13 mouse cellular contexts compared by ENCODE assay signal in the genomic region with DNA sequence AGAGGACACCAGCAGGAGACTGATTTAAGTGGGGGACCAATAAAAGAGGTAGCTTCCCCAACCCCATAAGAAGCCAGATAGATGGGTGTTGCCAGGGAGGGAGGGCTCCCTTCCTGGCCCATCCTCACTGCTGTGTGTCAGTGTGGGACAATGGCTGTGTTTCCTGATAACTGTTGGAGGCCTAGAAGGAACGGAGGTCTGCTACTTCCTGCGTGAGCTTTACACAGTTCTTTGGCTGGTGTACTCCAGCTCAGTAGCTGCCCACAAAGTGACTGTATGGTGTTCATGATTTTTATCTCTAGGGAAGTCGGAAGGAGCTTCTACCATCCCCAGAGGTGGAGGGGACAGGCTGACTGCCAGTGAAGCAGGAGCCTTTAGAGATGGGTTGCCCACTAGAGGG. TPM values are rescaled to one million over a fixed set of nuclear protein-coding genes. Genes with fewer than 3 reads are reported as not detected.
A peak's percentile ranks its signal among the peaks of the same experiment; 100 is the strongest.
DNase-seq lines count a peak whose midpoint lies in the region; ATAC-seq lines count a peak whose summit lies in the region.
"Had no signal": no experiment of that assay in that cellular context is flagged by ENCODE, and none has a peak within 500 bp of the region (broad histone marks: within the 10 kb centered on the region; RNA-seq: fewer than 3 reads in every experiment).

No protein-coding gene starts in this region.

- H3K36me3 ChIP-seq in forebrain, embryonic 10.5 days (replicated peaks): no peaks in the 10 kb centered on the region
- H3K36me3 ChIP-seq in forebrain, embryonic 16.5 days (ENCODE audit: control insufficient read depth, insufficient read depth): no peaks in the 10 kb centered on the region
- H3K36me3 ChIP-seq in kidney, embryonic 16.5 days (ENCODE audit: insufficient read depth, low read length): no peaks in the 10 kb centered on the region
- no peaks in the 10 kb centered on the region for H3K36me3 ChIP-seq in liver, embryonic 15.5 days (replicated peaks)
- H3K36me3 ChIP-seq: midbrain, embryonic 13.5 days; neural tube, embryonic 13.5 days had no signal

- H3K4me3 ChIP-seq in forebrain, embryonic 10.5 days: no peak overlapping the region
- no peak overlapping the region for H3K4me3 ChIP-seq in forebrain, embryonic 16.5 days (replicated peaks; ENCODE audit: low read length)
- no peak overlapping the region for H3K4me3 ChIP-seq in kidney, embryonic 16.5 days (ENCODE audit: low read length)
- H3K4me3 ChIP-seq in brown adipose tissue, adult 24 weeks (ENCODE audit: insufficient read depth, low read depth, low read length): no peak overlapping the region
- no peak overlapping the region for H3K4me3 ChIP-seq in liver, embryonic 15.5 days (replicated peaks)
- H3K4me3 ChIP-seq: midbrain, embryonic 13.5 days; neural tube, embryonic 13.5 days had no signal

- no peaks in the 10 kb centered on the region for H3K9me3 ChIP-seq in forebrain, embryonic 10.5 days
- H3K9me3 ChIP-seq in forebrain, embryonic 16.5 days (ENCODE audit: control insufficient read depth, low read length): no peaks in the 10 kb centered on the region
- H3K9me3 ChIP-seq in kidney, embryonic 16.5 days (ENCODE audit: low read length): no peaks in the 10 kb centered on the region
- H3K9me3 ChIP-seq in liver, embryonic 15.5 days (replicated peaks): no peaks in the 10 kb centered on the region
- H3K9me3 ChIP-seq: midbrain, embryonic 13.5 days; neural tube, embryonic 13.5 days had no signal

- no peak overlapping the region for H3K9ac ChIP-seq in forebrain, embryonic 16.5 days (replicated peaks; ENCODE audit: low read depth, low read length)
- 0 out of 2 replicates have a peak overlapping the region, but pooled peaks have one; percentile 22 for H3K9ac ChIP-seq in kidney, embryonic 16.5 days (replicated peaks; ENCODE audit: low read length)
- H3K9ac ChIP-seq in liver, embryonic 15.5 days: no peak overlapping the region
- H3K9ac ChIP-seq: midbrain, embryonic 13.5 days; neural tube, embryonic 13.5 days had no signal

- ATAC-seq in forebrain, embryonic 16.5 days: no peak
- no peak for ATAC-seq in kidney, embryonic 16.5 days (ENCODE audit: low FRiP score, low TSS enrichment)
- ATAC-seq in liver, embryonic 15.5 days (ENCODE audit: insufficient read depth): no peak
- ATAC-seq: hindbrain, postnatal 0 days; midbrain, embryonic 13.5 days had no signal

- no peak for DNase-seq in forebrain, embryonic 10.5 days (ENCODE audit: extremely low spot score, low spot score)
- DNase-seq in kidney, adult 8-10 months: no peak
- no peak for DNase-seq in layer of hippocampus, adult 9-11 months
- no peak for DNase-seq in MN1 (ENCODE audit: low spot score)
- DNase-seq: adrenal gland, adult 8-10 months; left cerebral cortex, postnatal 4 days had no signal

- H3K27ac ChIP-seq in forebrain, embryonic 10.5 days: peak overlapping the region; percentile 74
- no peak overlapping the region for H3K27ac ChIP-seq in forebrain, embryonic 16.5 days (ENCODE audit: low read length)
- H3K27ac ChIP-seq in kidney, embryonic 16.5 days (ENCODE audit: low read length): peak overlapping the region; percentile 45
- peak overlapping the region; percentile 55 for H3K27ac ChIP-seq in brown adipose tissue, adult 24 weeks (replicated peaks; ENCODE audit: low read depth, low read length)
- 0 out of 2 replicates have a peak overlapping the region, but pooled peaks have one; percentile 2 for H3K27ac ChIP-seq in liver, embryonic 15.5 days (replicated peaks)
- H3K27ac ChIP-seq: hindbrain, postnatal 0 days; midbrain, embryonic 13.5 days; neural tube, embryonic 13.5 days had no signal

- no peaks in the 10 kb centered on the region for H3K27me3 ChIP-seq in forebrain, embryonic 10.5 days (ENCODE audit: poor library complexity, severe bottlenecking)
- no peaks in the 10 kb centered on the region for H3K27me3 ChIP-seq in forebrain, embryonic 16.5 days (replicated peaks; ENCODE audit: control insufficient read depth, insufficient read depth, low read length)
- no peaks in the 10 kb centered on the region for H3K27me3 ChIP-seq in kidney, embryonic 16.5 days (ENCODE audit: insufficient read depth, low read length)
- no peaks in the 10 kb centered on the region for H3K27me3 ChIP-seq in liver, embryonic 15.5 days
- H3K27me3 ChIP-seq: midbrain, embryonic 13.5 days; neural tube, embryonic 13.5 days had no signal

- WGBS in forebrain, embryonic 10.5 days: 17% methylated on average over 3 of the region's 3 CpGs
- WGBS in forebrain, embryonic 16.5 days: 31% methylated on average over 3 of the region's 3 CpGs
- 53% methylated on average over 3 of the region's 3 CpGs for WGBS in kidney, embryonic 16.5 days
- 11% methylated on average over 3 of the region's 3 CpGs for WGBS in liver, embryonic 15.5 days (ENCODE audit: insufficient replicate concordance)

- no peak overlapping the region for H3K4me2 ChIP-seq in forebrain, embryonic 16.5 days (ENCODE audit: low read length)
- no peak overlapping the region for H3K4me2 ChIP-seq in kidney, embryonic 16.5 days (replicated peaks; ENCODE audit: low read depth, low read length)
- no peak overlapping the region for H3K4me2 ChIP-seq in liver, embryonic 15.5 days
- H3K4me2 ChIP-seq: midbrain, embryonic 13.5 days; neural tube, embryonic 13.5 days had no signal

- H3K4me1 ChIP-seq in forebrain, embryonic 10.5 days: peaks cover 77% of the 10 kb centered on the region
- 0 out of 2 replicates have a peak, but pooled peaks cover 2% of the 10 kb centered on the region for H3K4me1 ChIP-seq in forebrain, embryonic 16.5 days (replicated peaks; ENCODE audit: control insufficient read depth, insufficient read depth, low read length)
- peaks cover 35% of the 10 kb centered on the region for H3K4me1 ChIP-seq in kidney, embryonic 16.5 days (ENCODE audit: insufficient read depth, low read length)
- peaks cover 16% of the 10 kb centered on the region for H3K4me1 ChIP-seq in brown adipose tissue, adult 24 weeks (ENCODE audit: control insufficient read depth, insufficient read depth, insufficient read length, low read length)
- peaks cover 58% of the 10 kb centered on the region for H3K4me1 ChIP-seq in liver, embryonic 15.5 days (replicated peaks)

RNA-seq across cellular contexts. Expression of a gene that starts 5.2 kb away (rescaled TPM):
- 634 and 643 TPM in 2 replicates for polyA plus RNA-seq in forebrain, embryonic 10.5 days (2016; fragmentation: Nextera tagmentation; extraction: Ambion mirVana)
- 415 and 474 TPM in 2 replicates for polyA plus RNA-seq in forebrain, embryonic 16.5 days (2015; fragmentation: Nextera tagmentation; extraction: Ambion mirVana)
- 652 and 684 TPM in 2 replicates for polyA plus RNA-seq in kidney, embryonic 16.5 days (2015; fragmentation: Nextera tagmentation; extraction: Ambion mirVana)
- 162 and 164 TPM in 2 replicates for polyA plus RNA-seq in brown adipose tissue, adult 24 weeks (2012; ENCODE audit: insufficient read depth, insufficient read length, missing spikeins)
- 90.0 and 90.8 TPM in 2 replicates for polyA plus RNA-seq in liver, embryonic 15.5 days (2015; fragmentation: Nextera tagmentation; extraction: Ambion mirVana)
